Mouse (Mus musculus) adrenal gland, postnatal 25 days (tissue): ENCODE data around the gene Klhl42. TPM values are rescaled to one million over a fixed set of nuclear protein-coding genes. Genes with fewer than 3 reads are reported as not detected.
A peak's percentile ranks its signal among the peaks of the same experiment; 100 is the strongest.

Experiments
- DNase-seq: peaks from one replicate; pipeline ENCODE4 v3.0.0; 2021; ENCODE audit warnings: mixed read lengths
- total RNA-seq: library from RNA; stranded (reverse); gene quantifications from 2 replicates; pipeline ENCODE4 v1.2.3, GENCODE M21; 2021

The Klhl42 gene
- total RNA-seq, 1 experiment from 2014 or later = 33.4 TPM

- DNase-seq = no peak
Observed at GRCm38 (mm10) chr6:147087736-147088135, 3.4 kb upstream of the Klhl42 start.

GRCm38 (mm10) chr6:147088517-147088916 is 2.7 kb upstream of the Klhl42 start:
- no peak for DNase-seq

GRCm38 (mm10) chr6:147090191-147090590 is 988 bp upstream of the Klhl42 start:
- no peak for DNase-seq

GRCm38 (mm10) chr6:147092136-147092535 is 957 bp downstream of the Klhl42 start:
- DNase-seq = peak; percentile 66

- DNase-seq = no peak
Observed at GRCm38 (mm10) chr6:147094771-147095170, 3.6 kb downstream of the Klhl42 start.

- no peak for DNase-seq
Observed at GRCm38 (mm10) chr6:147096109-147096508, 4.9 kb downstream of the Klhl42 start.

GRCm38 (mm10) chr6:147096934-147097333 is 5.8 kb downstream of the Klhl42 start:
- no peak for DNase-seq

- DNase-seq = no peak
Observed at GRCm38 (mm10) chr6:147097346-147097929, 6.3 kb downstream of the Klhl42 start.

- no peak for DNase-seq
Observed at GRCm38 (mm10) chr6:147099458-147100277, 8.5 kb downstream of the Klhl42 start.

GRCm38 (mm10) chr6:147102293-147102692 is 11.1 kb downstream of the Klhl42 start:
- DNase-seq = no peak

GRCm38 (mm10) chr6:147105529-147105928 is 14.3 kb downstream of the Klhl42 start:
- DNase-seq = no peak

- no peak for DNase-seq
Observed at GRCm38 (mm10) chr6:147106716-147107115, 15.5 kb downstream of the Klhl42 start.

- DNase-seq = no peak
Observed at GRCm38 (mm10) chr6:147109283-147109682, 18.1 kb downstream of the Klhl42 start.

GRCm38 (mm10) chr6:147116579-147116978 is 25.4 kb downstream of the Klhl42 start:
- peak; percentile 82 for DNase-seq

- no peak for DNase-seq
Observed at GRCm38 (mm10) chr6:147117764-147118163, 26.6 kb downstream of the Klhl42 start.

- no peak for DNase-seq
Observed at GRCm38 (mm10) chr6:147118190-147118589, 27.0 kb downstream of the Klhl42 start.

GRCm38 (mm10) chr6:147121320-147121719 is 30.1 kb downstream of the Klhl42 start:
- no peak for DNase-seq

- no peak for DNase-seq
Observed at GRCm38 (mm10) chr6:147127239-147127638, 36.1 kb downstream of the Klhl42 start.

- no peak for DNase-seq
Observed at GRCm38 (mm10) chr6:147138260-147138659, 47.1 kb downstream of the Klhl42 start.

- DNase-seq = no peak
Observed at GRCm38 (mm10) chr6:147140600-147141154, 49.5 kb downstream of the Klhl42 start.

GRCm38 (mm10) chr6:147144664-147145063 is 53.5 kb downstream of the Klhl42 start:
- no peak for DNase-seq

GRCm38 (mm10) chr6:147145277-147145676 is 54.1 kb downstream of the Klhl42 start:
- DNase-seq = peak; percentile 29

GRCm38 (mm10) chr6:147145753-147146152 is 54.6 kb downstream of the Klhl42 start:
- DNase-seq = no peak
